Mouse (Mus musculus) cerebellum, adult 2 months (tissue): ENCODE measurements around the gene Isoc2b. TPM values are rescaled to one million over a fixed set of nuclear protein-coding genes. Genes with fewer than 3 reads are reported as not detected.
"Not testable (repeated sequence)": the region's sequence is repeated elsewhere in the genome, so short reads cannot be mapped to it uniquely, and the experiment has no call there.

Experiments used
- DNase-seq, 2 experiments: peaks; one replicate each; pipeline ENCODE4 v3.0.0; 2021
- H3K27ac ChIP-seq: fragments of 200-500 bp; 2 replicates; pipeline ENCODE4 v1.5.1; 2012; ENCODE audit warnings: low read length, control low read depth, inconsistent platforms; ENCODE audit not compliant: insufficient read depth
- H3K27me3 ChIP-seq: fragments of 200-500 bp; 2 replicates; pipeline ENCODE4 v1.6.1; 2012; ENCODE audit warnings: inconsistent platforms, mild to moderate bottlenecking, low read length, moderate library complexity; ENCODE audit not compliant: control insufficient read depth, insufficient read depth
- H3K4me1 ChIP-seq: fragments of 200-500 bp; 2 replicates; pipeline ENCODE4 v1.6.1; 2011; ENCODE audit warnings: low read length; ENCODE audit not compliant: control insufficient read depth, insufficient read depth
- H3K4me3 ChIP-seq: fragments of 200-500 bp; replicated peaks from 2 replicates; pipeline ENCODE3; 2011; ENCODE audit warnings: mild to moderate bottlenecking, low read depth, low read length, control low read depth; ENCODE audit not compliant: insufficient read depth
- CTCF ChIP-seq: fragments of 200-500 bp; IDR thresholded peaks from 2 replicates; pipeline ENCODE4 v1.5.1; 2011; ENCODE audit warnings: low read depth, mild to moderate bottlenecking, control low read depth, low read length, moderate library complexity, borderline replicate concordance; ENCODE audit not compliant: insufficient read depth
- POLR2A ChIP-seq: fragments of 200-500 bp; IDR thresholded peaks from 2 replicates; pipeline ENCODE4 v1.6.1; 2011; ENCODE audit warnings: low read length, control low read depth, borderline replicate concordance; ENCODE audit not compliant: insufficient read depth
- WGBS: fragments of 180-500 bp; shearing (Covaris S2); methylation state at CpG from one replicate; pipeline ENCODE4 v1.1.7; 2018; 5-methylcytosine and 5-hydroxymethylcytosine counted together
- polyA plus RNA-seq: library from polyadenylated mRNA; depleted of rRNA; stranded (reverse); fragments of >200 nt; gene quantifications from 2 replicates; pipeline ENCODE4 v1.2.3, GENCODE M21; 2012; rRNA removed

Isoc2b gene
- polyA plus RNA-seq, 1 experiment: 11.1 TPM

- peak in 1 of 2 experiments; percentile 20 for DNase-seq
- Histone ChIP-seq H3K27ac (peak overlapping the region; percentile 76), H3K4me1 (no peaks in the 10 kb centered on the region), H3K27me3 (no peaks in the 10 kb centered on the region), H3K4me3 (peak overlapping the region; percentile 75)
- TF ChIP-seq CTCF: no peak
- no peak for TF ChIP-seq POLR2A
- WGBS: 23% methylated on average over 8 of the region's 8 CpGs
These were observed 56.8 kb downstream of the Isoc2b start for GRCm38 (mm10) chr7:4813105-4813791.

GRCm38 (mm10) chr7:4812303-4813104, 57.6 kb downstream of the Isoc2b start, which contains the start of gene Ube2s:
Ube2s (minus strand) TSS chr7:4812590.
- TF ChIP-seq POLR2A: peak; percentile 79
- TF ChIP-seq CTCF: no peak
- under 1% methylated on average over 62 of the region's 62 CpGs for WGBS
- DNase-seq: peak; percentile 98 to 100
- H3K27me3 ChIP-seq: no peaks in the 10 kb centered on the region
- peak within 1 kb of the TSS; percentile 99 for H3K27ac ChIP-seq
- no peaks in the 10 kb centered on the region for H3K4me1 ChIP-seq
- H3K4me3 ChIP-seq: peak within 1 kb of the TSS; percentile 90

GRCm38 (mm10) chr7:4811842-4812302, 58.2 kb downstream of the Isoc2b start:
- DNase-seq: no peak
- H3K4me3 ChIP-seq: peak overlapping the region; percentile 90
- H3K4me1 ChIP-seq: no peaks in the 10 kb centered on the region
- no peaks in the 10 kb centered on the region for H3K27me3 ChIP-seq
- TF ChIP-seq POLR2A: no peak
- TF ChIP-seq CTCF: no peak
- 1% methylated on average over 28 of the region's 36 CpGs for WGBS
- peak overlapping the region; percentile 37; the same call in 1 of the 2 replicates for H3K27ac ChIP-seq

GRCm38 (mm10) chr7:4811131-4811530, 58.9 kb downstream of the Isoc2b start:
- not testable (repeated sequence) for H3K4me1 ChIP-seq, H3K27ac ChIP-seq, H3K27me3 ChIP-seq
- peak in 1 of 2 experiments; percentile 20 for DNase-seq
- WGBS: 26% methylated on average over 10 of the region's 10 CpGs
- peak overlapping the region; percentile 81 for H3K4me3 ChIP-seq

- H3K4me3 ChIP-seq: no peak overlapping the region
- H3K27ac ChIP-seq: no peak overlapping the region
- TF ChIP-seq POLR2A (no peak), CTCF (0 out of 2 replicates have a peak, but pooled peaks have one; percentile 11)
- H3K4me1 ChIP-seq: no peaks in the 10 kb centered on the region
- peak in 1 of 2 experiments; percentile 40 for DNase-seq
- H3K27me3 ChIP-seq: no peaks in the 10 kb centered on the region
- WGBS: 86% methylated on average over 7 of the region's 7 CpGs
These were observed 63.3 kb downstream of the Isoc2b start for GRCm38 (mm10) chr7:4806716-4807115.

GRCm38 (mm10) chr7:4802247-4802646, 67.8 kb downstream of the Isoc2b start:
- Histone ChIP-seq H3K27ac (no peak overlapping the region), H3K4me3 (no peak overlapping the region), H3K4me1 (no peaks in the 10 kb centered on the region), H3K27me3 (no peaks in the 10 kb centered on the region)
- no peak for DNase-seq
- no peak for TF ChIP-seq POLR2A
- TF ChIP-seq CTCF: no peak

GRCm38 (mm10) chr7:4795767-4796433, 74.2 kb downstream of the Isoc2b start:
- Histone ChIP-seq H3K27ac (no peak overlapping the region), H3K27me3 (no peaks in the 10 kb centered on the region), H3K4me1 (no peaks in the 10 kb centered on the region), H3K4me3 (no peak overlapping the region)
- 51% methylated on average over 7 of the region's 7 CpGs for WGBS
- peak; percentile 39 to 63 for DNase-seq
- TF ChIP-seq POLR2A: no peak
- peak; percentile 59; the same call in 1 of the 2 replicates for TF ChIP-seq CTCF

Other genes with a start within 250 kb of the Isoc2b start
- gene Tmem86b, start 238.8 kb downstream of the Isoc2b start, polyA plus RNA-seq: 45.2 and 47.9 TPM in 2 replicates
- gene Ppp6r1, start 211.2 kb downstream of the Isoc2b start, polyA plus RNA-seq: 130 and 136 TPM in 2 replicates
- gene Hspbp1, start 185.2 kb downstream of the Isoc2b start, polyA plus RNA-seq: 94.5 and 96.8 TPM in 2 replicates
- 177 and 182 TPM in 2 replicates for gene Brsk1, start 179.7 kb downstream of the Isoc2b start, polyA plus RNA-seq
- not detected in 2 replicates for gene Tmem150b, start 145.0 kb downstream of the Isoc2b start, polyA plus RNA-seq
- gene Kmt5c, start 130.1 kb downstream of the Isoc2b start, polyA plus RNA-seq: 81.5 and 89.6 TPM in 2 replicates
- 41.9 and 44.4 TPM in 2 replicates for gene Cox6b2, start 117.2 kb downstream of the Isoc2b start, polyA plus RNA-seq
- not detected in 2 replicates for gene Fam71e2, start 99.0 kb downstream of the Isoc2b start, polyA plus RNA-seq
- 1.2 TPM in 2 replicates for gene Il11, start 87.4 kb downstream of the Isoc2b start, polyA plus RNA-seq
- gene Tmem190, start 87.3 kb downstream of the Isoc2b start, polyA plus RNA-seq: not detected in 2 replicates
- 13.2 and 15.6 TPM in 2 replicates for gene Tmem238, start 80.6 kb downstream of the Isoc2b start, polyA plus RNA-seq
- gene Rpl28, start 77.4 kb downstream of the Isoc2b start, polyA plus RNA-seq: 268 and 296 TPM in 2 replicates
- gene Ube2s, start 57.7 kb downstream of the Isoc2b start, polyA plus RNA-seq: 179 and 211 TPM in 2 replicates
- gene Shisa7, start 25.6 kb downstream of the Isoc2b start, polyA plus RNA-seq: 21.0 and 22.7 TPM in 2 replicates
- gene Isoc2a, start 6.9 kb upstream of the Isoc2b start, polyA plus RNA-seq: 17.4 and 17.7 TPM in 2 replicates
- 0.59 and 0.61 TPM in 2 replicates for gene Gm36210, start 36.3 kb upstream of the Isoc2b start, polyA plus RNA-seq
- gene Zfp628, start 45.0 kb upstream of the Isoc2b start, polyA plus RNA-seq: 9.8 and 10.4 TPM in 2 replicates
- 33.5 and 37.5 TPM in 2 replicates for gene Nat14, start 51.8 kb upstream of the Isoc2b start, polyA plus RNA-seq
- 1.9 TPM in 2 replicates for gene Ssc5d, start 55.5 kb upstream of the Isoc2b start, polyA plus RNA-seq
- gene Sbk2, start 94.1 kb upstream of the Isoc2b start, polyA plus RNA-seq: 0.15 and 0.38 TPM in 2 replicates
- 2.6 TPM in 2 replicates for gene Sbk3, start 100.9 kb upstream of the Isoc2b start, polyA plus RNA-seq
- gene Zfp579, start 125.9 kb upstream of the Isoc2b start, polyA plus RNA-seq: 64.8 and 65.2 TPM in 2 replicates
- gene Zfp524, start 144.2 kb upstream of the Isoc2b start, polyA plus RNA-seq: 14.4 and 14.9 TPM in 2 replicates
- 28.2 and 29.8 TPM in 2 replicates for gene Fiz1, start 144.4 kb upstream of the Isoc2b start, polyA plus RNA-seq
- not detected in 2 replicates for gene Gm44973, start 145.2 kb upstream of the Isoc2b start, polyA plus RNA-seq
- 30.3 and 33.3 TPM in 2 replicates for gene Zfp865, start 150.1 kb upstream of the Isoc2b start, polyA plus RNA-seq
- gene Ccdc106, start 150.3 kb upstream of the Isoc2b start, polyA plus RNA-seq: 42.4 and 46.7 TPM in 2 replicates
- not detected in 2 replicates for gene 4632433K11Rik, start 163.9 kb upstream of the Isoc2b start, polyA plus RNA-seq
- 8.4 and 9.6 TPM in 2 replicates for gene Zfp784, start 168.2 kb upstream of the Isoc2b start, polyA plus RNA-seq
- gene Zfp580, start 181.3 kb upstream of the Isoc2b start, polyA plus RNA-seq: 29.7 and 34.3 TPM in 2 replicates
- 196 and 211 TPM in 2 replicates for gene U2af2, start 191.9 kb upstream of the Isoc2b start, polyA plus RNA-seq
- gene Epn1, start 210.0 kb upstream of the Isoc2b start, polyA plus RNA-seq: 246 and 251 TPM in 2 replicates
- gene Rfpl4, start 246.7 kb upstream of the Isoc2b start, polyA plus RNA-seq: not detected in 2 replicates